Mouse (Mus musculus) adipocyte (in vitro differentiated cells): ENCODE data around the gene Usf3.

ENCODE experiments used
- DNase-seq: peaks from one replicate; pipeline ENCODE4 v3.0.0-alpha.2; 2016; ENCODE audit warnings: low spot score

The Usf3 gene

GRCm38 (mm10) chr16:44173155-44173941 lies at the start of gene Usf3:
Gene Usf3 (plus strand): TSS chr16:44173246.
- DNase-seq: peak; percentile 50

GRCm38 (mm10) chr16:44123786-44124185 lies 49.3 kb upstream of the Usf3 start:
- DNase-seq: no peak

DNA sequence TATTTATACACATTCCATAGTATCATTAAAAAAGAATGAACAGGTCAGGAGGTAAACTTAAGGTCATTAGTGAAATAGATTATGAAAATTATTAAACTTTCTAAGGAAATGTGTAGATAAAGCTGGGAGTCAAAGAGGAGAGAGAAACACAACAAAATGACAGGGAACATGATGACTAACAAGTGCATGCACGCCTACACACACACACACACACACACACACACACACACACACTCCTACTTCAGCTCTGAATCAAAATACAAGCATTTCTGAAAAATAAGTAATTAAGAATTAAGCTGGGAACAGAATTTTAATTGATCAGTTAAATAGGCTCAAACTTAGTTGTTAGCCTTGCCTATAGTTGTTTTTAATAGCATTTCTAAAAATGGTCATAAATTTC lies 48.3 kb upstream of the Usf3 start:
- DNase-seq: no peak

- no peak for DNase-seq
These were observed 47.6 kb upstream of the Usf3 start for GRCm38 (mm10) chr16:44125436-44125835.

- DNase-seq: no peak
These were observed 46.6 kb upstream of the Usf3 start for GRCm38 (mm10) chr16:44126437-44126836.

- no peak for DNase-seq
These were observed 40.7 kb upstream of the Usf3 start for GRCm38 (mm10) chr16:44132300-44132699.

GRCm38 (mm10) chr16:44133187-44133586 lies 39.9 kb upstream of the Usf3 start:
- no peak for DNase-seq

DNA sequence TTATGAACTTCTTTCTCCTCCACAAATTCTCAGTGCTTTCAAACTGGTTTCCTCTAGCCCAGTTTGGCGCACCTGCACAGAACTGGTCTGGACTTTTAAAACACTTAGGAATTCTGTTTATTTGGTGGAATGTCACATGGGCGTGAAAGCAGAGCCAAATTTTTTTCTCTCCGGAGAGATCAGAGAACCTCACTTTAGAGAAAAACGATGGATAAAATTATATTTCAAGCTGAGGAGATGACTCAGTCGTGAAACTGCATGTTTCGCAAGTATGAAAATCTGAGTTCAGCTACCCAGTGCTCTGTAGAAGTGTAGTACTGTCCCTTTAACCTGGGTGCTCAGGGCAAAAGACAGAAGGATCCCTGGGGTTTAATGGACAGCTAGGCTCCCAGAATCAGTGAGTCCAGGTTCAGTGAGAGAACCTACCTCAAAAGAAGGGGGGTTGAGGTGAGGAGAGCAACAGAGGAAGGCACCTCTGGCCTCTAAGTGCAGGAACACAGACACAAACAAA lies 36.5 kb upstream of the Usf3 start:
- peak; percentile 65 for DNase-seq

- peak; percentile 51 for DNase-seq
These were observed 34.6 kb upstream of the Usf3 start for GRCm38 (mm10) chr16:44138377-44138978.

GRCm38 (mm10) chr16:44138979-44139535 lies 34.0 kb upstream of the Usf3 start:
- DNase-seq: peak; percentile 99

- peak; percentile 98 for DNase-seq
These were observed 33.4 kb upstream of the Usf3 start, which contains the start of the genes Atp6v1a and Naa50 for GRCm38 (mm10) chr16:44139536-44140185. Gene Atp6v1a (minus strand): TSS chr16:44139705. Gene Naa50 (plus strand): TSS chr16:44139830.

DNA sequence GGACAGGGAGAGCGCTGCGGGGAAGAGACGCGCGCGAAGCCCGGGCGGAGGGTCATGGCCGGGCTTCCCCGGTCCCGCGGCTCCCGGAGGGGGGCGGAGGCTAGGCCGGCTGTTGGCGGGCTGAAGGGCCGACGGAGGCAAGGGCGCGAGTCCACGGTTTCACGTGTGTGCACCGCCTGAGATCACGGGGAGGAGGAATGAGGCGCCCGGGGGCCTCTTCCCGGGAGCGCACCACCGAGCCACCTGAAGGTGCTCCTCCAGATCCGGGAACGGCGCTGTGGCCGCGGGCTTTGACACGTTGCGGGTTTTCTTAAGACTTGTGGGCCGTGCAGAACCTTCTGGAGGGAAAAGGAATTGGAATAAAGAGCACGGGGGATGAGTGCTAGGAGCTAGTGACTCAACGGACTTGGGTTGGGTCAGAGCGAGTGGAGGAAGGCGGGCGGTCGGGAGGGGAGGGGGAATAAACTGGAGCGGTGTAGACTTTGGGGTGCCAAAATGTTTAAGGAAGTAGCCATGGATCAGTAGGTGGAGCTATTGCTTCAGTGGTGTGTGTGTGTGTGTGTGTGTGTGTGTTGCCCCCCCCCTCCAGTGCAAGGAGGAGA lies 32.8 kb upstream of the Usf3 start:
- peak; percentile 96 for DNase-seq

- DNase-seq: peak; percentile 65
These were observed 31.6 kb upstream of the Usf3 start for GRCm38 (mm10) chr16:44141483-44141882.

GRCm38 (mm10) chr16:44149002-44149767 lies 23.9 kb upstream of the Usf3 start:
- no peak for DNase-seq

- DNase-seq: no peak
These were observed 18.5 kb upstream of the Usf3 start for GRCm38 (mm10) chr16:44154497-44155057.

DNA sequence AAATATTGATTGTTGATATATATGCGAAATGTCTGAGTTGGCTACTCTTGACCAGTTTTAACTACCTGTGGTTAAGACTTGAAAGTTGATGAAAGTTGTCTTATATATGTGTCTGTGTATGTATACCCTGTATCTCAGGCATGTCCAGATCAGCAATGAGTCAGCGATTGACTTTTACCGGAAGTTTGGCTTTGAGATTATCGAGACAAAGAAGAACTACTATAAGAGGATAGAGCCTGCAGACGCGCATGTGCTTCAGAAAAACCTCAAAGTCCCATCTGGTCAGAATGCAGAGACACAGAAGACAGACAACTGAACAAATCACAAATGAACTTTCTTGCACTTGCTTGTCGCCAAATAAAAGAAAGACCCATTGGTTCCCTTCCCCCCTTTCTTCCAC lies 13.7 kb upstream of the Usf3 start:
- DNase-seq: no peak

- no peak for DNase-seq
These were observed 9.2 kb upstream of the Usf3 start for GRCm38 (mm10) chr16:44163831-44164230.

DNA sequence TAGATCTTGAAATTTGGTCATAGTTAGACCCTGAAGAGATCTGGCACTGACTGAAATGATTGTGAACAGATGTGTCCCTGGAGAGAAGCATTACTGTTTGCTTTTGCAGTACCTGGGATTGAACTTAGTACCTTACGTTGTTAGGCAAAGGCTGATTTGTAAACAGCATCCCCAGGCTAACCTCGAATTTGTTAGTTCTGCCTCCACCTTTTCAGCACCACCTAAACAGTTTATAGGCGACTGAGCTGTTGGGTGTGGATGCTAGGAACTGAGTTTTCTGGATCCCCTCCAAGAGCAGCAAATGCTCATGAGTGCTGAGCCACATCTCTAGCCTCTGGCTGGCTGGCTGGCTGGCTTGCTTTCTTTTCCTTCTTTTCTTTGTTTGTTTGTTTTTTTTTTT lies 7.9 kb upstream of the Usf3 start:
- DNase-seq: peak; percentile 54

- DNase-seq: no peak
These were observed 4.1 kb upstream of the Usf3 start for GRCm38 (mm10) chr16:44168990-44169389.

DNA sequence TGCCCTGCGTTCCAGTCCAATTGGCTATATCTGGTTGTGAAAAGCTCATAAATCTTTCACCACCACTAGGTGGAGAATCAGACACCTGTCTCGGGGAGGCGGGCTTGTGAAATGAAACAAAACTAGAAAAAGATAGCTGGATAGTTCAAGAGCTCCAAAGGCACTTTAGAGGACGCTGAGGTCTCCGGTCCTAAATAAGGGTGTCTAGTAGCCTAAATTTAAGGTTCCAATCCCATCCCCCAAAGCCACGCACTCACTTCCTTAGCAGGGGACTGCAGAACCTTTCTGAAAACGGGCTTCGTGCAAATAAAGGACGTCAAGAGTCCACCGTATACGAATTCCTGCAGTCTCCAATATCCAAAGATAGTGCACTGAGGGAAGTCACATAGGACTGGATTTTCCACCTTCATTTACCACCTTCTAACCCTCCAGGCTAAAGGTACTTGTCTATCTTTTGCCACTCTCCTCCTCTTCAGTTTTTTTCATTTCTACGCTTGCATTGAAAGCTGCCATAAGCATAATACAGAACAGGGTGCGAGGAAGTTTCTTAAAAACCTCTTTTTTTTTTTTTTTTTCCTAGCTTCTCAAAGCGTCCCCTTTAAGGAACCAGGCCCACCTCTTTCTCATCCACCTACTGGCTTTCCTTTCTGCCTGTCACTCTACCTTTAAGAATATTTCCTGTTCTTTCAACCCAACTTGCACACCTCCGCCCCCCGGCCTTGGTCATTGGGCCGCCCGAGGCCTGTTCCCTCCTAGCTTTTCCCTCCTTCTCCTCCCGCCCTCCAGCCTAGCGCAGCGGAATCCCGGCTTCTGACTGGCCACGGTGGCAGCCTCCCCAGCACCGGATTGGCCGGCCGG lies 520 bp upstream of the Usf3 start:
- peak; percentile 98 for DNase-seq
